Mouse (Mus musculus) small intestine, adult 2 months (tissue): Measurements from ENCODE around the gene Col17a1. TPM values are rescaled to one million over a fixed set of nuclear protein-coding genes. Genes with fewer than 3 reads are reported as not detected.
A peak's percentile ranks its signal among the peaks of the same experiment; 100 is the strongest.

ENCODE experiments used
- H3K27ac ChIP-seq: fragments of 200-500 bp; 2 replicates; pipeline ENCODE4 v1.5.1; 2012; ENCODE audit warnings: low read depth, low read length, control low read depth, inconsistent platforms; ENCODE audit not compliant: insufficient read depth
- H3K27me3 ChIP-seq: fragments of 200-500 bp; 2 replicates; pipeline ENCODE4 v1.6.1; 2012; ENCODE audit warnings: mild to moderate bottlenecking, moderate library complexity, low read length, inconsistent platforms; ENCODE audit not compliant: control insufficient read depth, insufficient read depth
- H3K36me3 ChIP-seq: fragments of 200-500 bp; 2 replicates; pipeline ENCODE4 v1.6.1; 2012; ENCODE audit warnings: mild to moderate bottlenecking, low read length, control low read depth, inconsistent platforms; ENCODE audit not compliant: control insufficient read depth, insufficient read depth
- H3K4me1 ChIP-seq: fragments of 200-500 bp; 2 replicates; pipeline ENCODE4 v1.6.1; 2012; ENCODE audit warnings: low read length, inconsistent platforms, mixed read lengths; ENCODE audit not compliant: control insufficient read depth, insufficient read depth, insufficient read length
- H3K4me3 ChIP-seq: fragments of 200-500 bp; 2 replicates; pipeline ENCODE4 v1.5.1; 2012; ENCODE audit warnings: low read depth, mild to moderate bottlenecking, control low read depth, inconsistent platforms, low read length, moderate library complexity
- CTCF ChIP-seq: fragments of 200-500 bp; IDR thresholded peaks from 2 replicates; pipeline ENCODE4 v1.5.1; 2012; ENCODE audit warnings: low read depth, mild to moderate bottlenecking, control low read depth, inconsistent platforms, low read length, moderate library complexity, mixed read lengths; ENCODE audit not compliant: insufficient replicate concordance, insufficient read length; ENCODE audit errors: extremely low read depth
- POLR2A ChIP-seq: fragments of 200-500 bp; IDR thresholded peaks from 2 replicates; pipeline ENCODE4 v1.6.1; 2012; ENCODE audit warnings: low read depth, mild to moderate bottlenecking, control low read depth, inconsistent platforms, low read length, moderate library complexity
- WGBS: fragments of 180-500 bp; shearing (Covaris S2); methylation state at CpG from one replicate; pipeline ENCODE4 v1.1.7; 2018; 5-methylcytosine and 5-hydroxymethylcytosine counted together
- polyA plus RNA-seq: library from polyadenylated mRNA; depleted of rRNA; stranded (reverse); fragments of >200 nt; gene quantifications from 2 replicates; pipeline ENCODE4 v1.2.3, GENCODE M21; 2012; rRNA removed

Col17a1 gene
- 0.18 and 0.35 TPM in 2 replicates for polyA plus RNA-seq

DNA sequence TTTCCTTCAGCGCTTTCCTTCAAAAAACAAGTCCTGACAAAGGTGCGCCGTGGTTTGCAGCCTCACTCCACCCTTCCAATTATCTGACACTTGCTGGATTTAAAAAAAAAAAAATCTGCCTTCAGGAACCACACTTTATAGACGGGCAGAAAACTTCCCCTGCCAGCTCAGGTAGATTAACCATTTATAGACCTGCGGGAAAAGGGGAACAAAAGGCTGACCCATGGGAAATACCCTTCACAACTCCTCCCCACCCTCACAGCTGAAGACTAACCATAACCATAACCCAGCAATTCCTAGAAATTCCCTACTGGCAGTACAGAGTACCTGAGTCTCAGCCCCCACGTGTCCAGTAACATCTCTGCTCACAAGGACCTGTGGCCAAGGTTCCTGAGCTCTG is at the start of gene Col17a1:
Col17a1 (minus strand) TSS at position 101 of the 400 bp plus-strand sequence.
- 54% methylated on average over 6 of the region's 6 CpGs for WGBS
- Histone ChIP-seq H3K4me3 (no peak within 1 kb of the TSS), H3K27ac (no peak within 1 kb of the TSS), H3K36me3 (no peaks in the 10 kb centered on the region), H3K27me3 (peaks cover 2% of the 10 kb centered on the region; the same call in 1 of the 2 replicates), H3K4me1 (no peaks in the 10 kb centered on the region)
- TF ChIP-seq CTCF (no peak), POLR2A (no peak)

GRCm38 (mm10) chr19:47731931-47732330 is 40.0 kb upstream of the Col17a1 start:
- H3K27me3 ChIP-seq, result no peaks in the 10 kb centered on the region
- H3K27ac ChIP-seq, result peak overlapping the region; percentile 82
- under 1% methylated on average over 10 of the region's 15 CpGs for WGBS
- TF ChIP-seq POLR2A (no peak), CTCF (no peak)
- no peaks in the 10 kb centered on the region for H3K4me1 ChIP-seq
- peaks cover 21% of the 10 kb centered on the region for H3K36me3 ChIP-seq
- H3K4me3 ChIP-seq, result peak overlapping the region; percentile 89

DNA sequence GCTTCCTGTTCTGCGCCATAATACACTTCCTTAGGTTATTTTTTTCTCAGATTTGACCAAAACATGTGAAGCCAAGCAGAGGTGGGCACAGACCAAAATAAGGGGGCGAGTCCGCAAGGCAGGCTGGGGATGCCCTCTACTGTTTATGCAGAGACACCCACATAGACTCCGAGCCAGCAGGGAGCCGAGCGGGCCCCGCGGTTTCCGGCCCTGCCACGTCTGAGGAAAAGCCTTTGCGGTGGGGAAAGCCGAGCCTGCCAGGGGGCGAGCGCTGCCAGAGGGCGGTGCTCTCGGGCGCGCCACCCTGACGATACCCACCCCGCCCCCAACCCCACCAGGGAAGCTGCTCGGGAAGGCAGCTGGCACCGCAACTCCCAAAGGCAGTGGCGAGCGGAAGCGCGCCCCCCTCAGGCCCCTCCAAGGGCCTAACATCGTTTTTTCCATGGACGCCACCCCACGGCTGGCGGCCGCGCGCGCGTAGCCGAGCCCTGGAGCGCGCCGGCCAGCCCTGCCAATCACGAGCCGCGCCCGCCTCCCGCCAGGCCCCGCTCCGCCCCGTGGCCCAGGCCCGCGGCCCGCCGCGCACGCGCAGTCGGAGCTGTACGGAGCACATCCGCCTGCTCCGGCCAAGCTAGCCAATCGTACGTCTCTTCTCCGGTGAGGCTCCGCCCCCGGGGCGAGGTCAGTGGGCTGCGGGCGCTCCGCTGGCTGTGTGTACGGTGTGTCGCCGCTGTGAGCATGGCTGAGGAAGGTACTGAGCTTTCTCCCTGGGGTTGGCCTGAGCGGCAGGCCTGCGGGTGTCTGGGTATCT is 39.4 kb upstream of the Col17a1 start, which contains the start of gene Sfr1:
Sfr1 (plus strand) TSS at position 612 of the 811 bp plus-strand sequence.
- Histone ChIP-seq H3K27me3 (no peaks in the 10 kb centered on the region), H3K4me1 (no peaks in the 10 kb centered on the region), H3K36me3 (peaks cover 20% of the 10 kb centered on the region), H3K4me3 (peak within 1 kb of the TSS; percentile 89), H3K27ac (peak within 1 kb of the TSS; percentile 82)
- TF ChIP-seq CTCF (peak; percentile 34; the same call in 1 of the 2 replicates), POLR2A (peak; percentile 83)
- WGBS, result under 1% methylated on average over 67 of the region's 72 CpGs

- H3K27ac ChIP-seq, result peak overlapping the region; percentile 78
- under 1% methylated on average over 12 of the region's 12 CpGs for WGBS
- H3K36me3 ChIP-seq, result peaks cover 16% of the 10 kb centered on the region
- H3K4me1 ChIP-seq, result no peaks in the 10 kb centered on the region
- no peaks in the 10 kb centered on the region for H3K27me3 ChIP-seq
- TF ChIP-seq POLR2A (no peak), CTCF (no peak)
- H3K4me3 ChIP-seq, result peak overlapping the region; percentile 85
Measured at GRCm38 (mm10) chr19:47730691-47731070, 38.8 kb upstream of the Col17a1 start.

GRCm38 (mm10) chr19:47725643-47726140 is 33.8 kb upstream of the Col17a1 start:
- H3K4me1 ChIP-seq, result no peaks in the 10 kb centered on the region
- no peak overlapping the region for H3K4me3 ChIP-seq
- H3K36me3 ChIP-seq, result no peaks in the 10 kb centered on the region
- no peaks in the 10 kb centered on the region for H3K27me3 ChIP-seq
- WGBS, result 60% methylated on average over 7 of the region's 7 CpGs
- TF ChIP-seq POLR2A (no peak), CTCF (no peak)
- H3K27ac ChIP-seq, result no peak overlapping the region

DNA sequence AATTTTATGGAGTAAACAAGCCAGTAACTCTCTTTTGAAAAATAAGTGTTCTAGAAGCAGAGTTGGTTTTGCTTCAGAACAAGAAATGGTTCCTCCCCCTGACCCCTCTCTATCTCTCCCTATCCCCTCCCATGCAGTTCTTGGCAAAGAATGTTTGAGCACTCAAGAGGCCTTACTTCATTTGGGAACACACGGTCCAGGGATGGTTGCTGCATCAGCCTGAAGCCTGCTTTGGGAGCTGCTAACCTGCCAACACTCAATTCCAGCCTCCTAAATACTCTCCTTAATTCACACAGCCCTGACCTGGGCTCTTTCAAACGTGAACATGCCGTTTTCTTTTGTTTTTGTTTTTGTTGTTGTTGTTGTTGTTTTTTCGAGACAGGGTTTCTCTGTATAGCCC is 33.0 kb upstream of the Col17a1 start:
- no peak overlapping the region for H3K27ac ChIP-seq
- WGBS, result 74% methylated on average over 4 of the region's 4 CpGs
- H3K27me3 ChIP-seq, result no peaks in the 10 kb centered on the region
- TF ChIP-seq POLR2A (no peak), CTCF (no peak)
- H3K4me3 ChIP-seq, result no peak overlapping the region
- H3K36me3 ChIP-seq, result no peaks in the 10 kb centered on the region
- H3K4me1 ChIP-seq, result no peaks in the 10 kb centered on the region

GRCm38 (mm10) chr19:47722471-47722870 is 30.6 kb upstream of the Col17a1 start:
- Histone ChIP-seq H3K4me3 (no peak overlapping the region), H3K36me3 (no peaks in the 10 kb centered on the region), H3K4me1 (no peaks in the 10 kb centered on the region), H3K27me3 (no peaks in the 10 kb centered on the region), H3K27ac (no peak overlapping the region)
- TF ChIP-seq POLR2A (no peak), CTCF (no peak)
- WGBS, result 31% methylated on average over 6 of the region's 6 CpGs
